Mouse (Mus musculus) liver, postnatal 0 days (tissue): ENCODE measurements around the gene Tatdn2. TPM values are rescaled to one million over a fixed set of nuclear protein-coding genes. Genes with fewer than 3 reads are reported as not detected.
"Not testable (repeated sequence)": the region's sequence is repeated elsewhere in the genome, so short reads cannot be mapped to it uniquely, and the experiment has no call there.

Experiments
- ATAC-seq: fragments of 200-750 bp; cut with Nextera tagmentation; 2 replicates; pipeline ENCODE4 v1.8.0; 2017; ENCODE audit warnings: mild to moderate bottlenecking, moderate library complexity
- DNase-seq: peaks from one replicate; pipeline ENCODE4 v3.0.0-alpha.2; 2016
- H3K27ac ChIP-seq: fragments of 300-500 bp; sonication (generic); 2 replicates; pipeline ENCODE4 v1.5.1; 2014; ENCODE audit warnings: antibody characterized with exemption, moderate library complexity, mild to moderate bottlenecking, low read depth
- H3K27me3 ChIP-seq: fragments of 300-500 bp; sonication (generic); 2 replicates; pipeline ENCODE4 v1.6.1; 2014; ENCODE audit warnings: low read length, control low read depth, mixed read lengths; ENCODE audit not compliant: insufficient read depth
- H3K36me3 ChIP-seq: fragments of 300-500 bp; sonication (generic); replicated peaks from 2 replicates; pipeline ENCODE4 v1.6.1; 2014; ENCODE audit warnings: mild to moderate bottlenecking, control low read depth, low read length, moderate library complexity, mixed read lengths; ENCODE audit not compliant: insufficient read depth
- H3K4me1 ChIP-seq: fragments of 300-500 bp; sonication (generic); 2 replicates; pipeline ENCODE4 v1.6.1; 2014; ENCODE audit warnings: antibody characterized with exemption, mild to moderate bottlenecking, control low read depth; ENCODE audit not compliant: insufficient read depth
- H3K4me2 ChIP-seq: fragments of 300-500 bp; sonication (generic); 2 replicates; pipeline ENCODE4 v1.6.1; 2014; ENCODE audit warnings: low read depth, mild to moderate bottlenecking, low read length, moderate library complexity, mixed read lengths
- H3K4me3 ChIP-seq: fragments of 300-500 bp; sonication (generic); 2 replicates; pipeline ENCODE4 v1.5.1; 2014; ENCODE audit warnings: low read depth, low read length
- H3K9ac ChIP-seq: fragments of 300-500 bp; sonication (generic); replicated peaks from 2 replicates; pipeline ENCODE4 v1.6.1; 2014; ENCODE audit warnings: mild to moderate bottlenecking, moderate library complexity
- H3K9me3 ChIP-seq: fragments of 300-500 bp; sonication (generic); 2 replicates; pipeline ENCODE4 v1.6.1; 2016; ENCODE audit warnings: mild to moderate bottlenecking, control low read depth, low read length, mixed read lengths
- CTCF ChIP-seq: sonication (generic); IDR thresholded peaks from 2 replicates; pipeline ENCODE4 v1.5.1; 2016; ENCODE audit warnings: antibody characterized with exemption, low read depth
- EP300 ChIP-seq: IDR thresholded peaks from 2 replicates; pipeline ENCODE4 v1.6.1; 2016; ENCODE audit warnings: antibody characterized with exemption, low read depth, mild to moderate bottlenecking
- WGBS: fragments of 180-500 bp; shearing (Covaris S2); extraction: QIAGEN DNeasy Blood & Tissue Kit; methylation state at CpG from one replicate; pipeline ENCODE4 v1.1.7; 2014; ENCODE audit not compliant: insufficient replicate concordance; 5-methylcytosine and 5-hydroxymethylcytosine counted together
- polyA plus RNA-seq: library from polyadenylated mRNA; unstranded; fragments of >200 nt; fragmentation: Nextera tagmentation; extraction: Ambion mirVana; gene quantifications from 2 replicates; pipeline ENCODE4 v1.2.1, GENCODE M21; 2015

Tatdn2 gene
- polyA plus RNA-seq, 1 experiment from 2014 or later = 0.83 TPM

DNA sequence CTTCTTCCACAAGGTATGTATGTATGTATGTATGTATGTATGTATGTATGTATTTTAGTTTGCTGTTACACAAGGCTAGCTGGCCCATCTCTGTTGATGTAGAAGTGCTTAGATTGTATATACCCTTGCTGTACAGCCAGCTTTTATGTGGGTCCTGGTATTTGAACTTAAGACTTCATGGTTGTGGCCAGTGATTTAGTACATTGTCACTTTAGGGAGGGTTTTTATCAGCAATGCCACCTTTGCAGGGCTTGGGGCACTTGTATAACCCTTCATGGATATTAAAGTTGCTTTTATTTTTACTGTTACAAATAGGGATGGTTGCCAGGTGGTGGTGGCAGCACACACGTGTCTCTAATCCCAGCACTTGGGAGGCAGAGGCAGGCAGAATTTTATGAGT lies 1.6 kb upstream of the Tatdn2 start:
- no peaks in the 10 kb centered on the region for H3K9me3 ChIP-seq
- no peak for TF ChIP-seq CTCF
- TF ChIP-seq EP300 = no peak
- DNase-seq (peak; percentile 10), ATAC-seq (no peak)
- no peak overlapping the region for H3K4me2 ChIP-seq
- H3K27ac ChIP-seq = peak overlapping the region; percentile 99; the same call in 1 of the 2 replicates
- H3K4me3 ChIP-seq = no peak overlapping the region
- no peaks in the 10 kb centered on the region for H3K27me3 ChIP-seq
- H3K4me1 ChIP-seq = peaks cover 54% of the 10 kb centered on the region
- H3K36me3 ChIP-seq = peaks cover 12% of the 10 kb centered on the region
- 42% methylated on average over 1 of the region's 1 CpGs for WGBS
- no peak overlapping the region for H3K9ac ChIP-seq

DNA sequence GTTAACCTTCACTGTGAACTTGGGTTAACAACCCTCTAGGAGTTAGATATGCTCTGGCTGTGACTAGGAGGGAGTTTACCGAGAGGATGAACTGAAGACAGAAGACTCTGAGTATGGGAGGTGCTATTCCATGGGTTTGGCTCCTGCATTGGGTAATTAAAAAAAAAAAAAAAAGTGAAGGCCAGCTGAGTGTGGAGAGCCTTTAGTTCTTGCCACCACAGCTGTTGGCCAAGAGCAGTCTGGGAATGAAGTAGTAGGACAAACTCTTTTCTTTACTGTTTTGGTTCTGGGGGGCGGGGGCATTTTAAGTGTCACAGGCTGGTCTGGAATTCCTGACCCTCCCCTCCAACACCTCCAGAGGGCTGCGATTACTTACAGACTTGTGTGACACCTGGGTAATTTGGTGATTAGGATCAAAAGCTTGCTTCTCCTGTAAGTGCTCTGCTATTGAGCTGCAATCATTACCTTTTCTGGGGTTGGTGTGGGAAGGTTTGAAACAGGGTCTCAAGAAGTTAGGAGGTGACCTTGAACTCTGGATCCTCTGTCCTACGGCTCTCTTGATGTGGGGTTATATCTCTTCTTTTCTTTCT lies 989 bp upstream of the Tatdn2 start:
- H3K4me3 ChIP-seq = peak overlapping the region; percentile 81; the same call in 1 of the 2 replicates
- no peaks in the 10 kb centered on the region for H3K9me3 ChIP-seq
- H3K4me1 ChIP-seq = peaks cover 50% of the 10 kb centered on the region
- no peaks in the 10 kb centered on the region for H3K27me3 ChIP-seq
- TF ChIP-seq EP300 (no peak), CTCF (no peak)
- peak overlapping the region; percentile 99 for H3K27ac ChIP-seq
- peak overlapping the region; percentile 12 for H3K9ac ChIP-seq
- peak overlapping the region; percentile 46 for H3K4me2 ChIP-seq
- peaks cover 18% of the 10 kb centered on the region for H3K36me3 ChIP-seq
- ATAC-seq (no peak), DNase-seq (peak; percentile 17)
- WGBS = 40% methylated on average over 4 of the region's 4 CpGs

DNA sequence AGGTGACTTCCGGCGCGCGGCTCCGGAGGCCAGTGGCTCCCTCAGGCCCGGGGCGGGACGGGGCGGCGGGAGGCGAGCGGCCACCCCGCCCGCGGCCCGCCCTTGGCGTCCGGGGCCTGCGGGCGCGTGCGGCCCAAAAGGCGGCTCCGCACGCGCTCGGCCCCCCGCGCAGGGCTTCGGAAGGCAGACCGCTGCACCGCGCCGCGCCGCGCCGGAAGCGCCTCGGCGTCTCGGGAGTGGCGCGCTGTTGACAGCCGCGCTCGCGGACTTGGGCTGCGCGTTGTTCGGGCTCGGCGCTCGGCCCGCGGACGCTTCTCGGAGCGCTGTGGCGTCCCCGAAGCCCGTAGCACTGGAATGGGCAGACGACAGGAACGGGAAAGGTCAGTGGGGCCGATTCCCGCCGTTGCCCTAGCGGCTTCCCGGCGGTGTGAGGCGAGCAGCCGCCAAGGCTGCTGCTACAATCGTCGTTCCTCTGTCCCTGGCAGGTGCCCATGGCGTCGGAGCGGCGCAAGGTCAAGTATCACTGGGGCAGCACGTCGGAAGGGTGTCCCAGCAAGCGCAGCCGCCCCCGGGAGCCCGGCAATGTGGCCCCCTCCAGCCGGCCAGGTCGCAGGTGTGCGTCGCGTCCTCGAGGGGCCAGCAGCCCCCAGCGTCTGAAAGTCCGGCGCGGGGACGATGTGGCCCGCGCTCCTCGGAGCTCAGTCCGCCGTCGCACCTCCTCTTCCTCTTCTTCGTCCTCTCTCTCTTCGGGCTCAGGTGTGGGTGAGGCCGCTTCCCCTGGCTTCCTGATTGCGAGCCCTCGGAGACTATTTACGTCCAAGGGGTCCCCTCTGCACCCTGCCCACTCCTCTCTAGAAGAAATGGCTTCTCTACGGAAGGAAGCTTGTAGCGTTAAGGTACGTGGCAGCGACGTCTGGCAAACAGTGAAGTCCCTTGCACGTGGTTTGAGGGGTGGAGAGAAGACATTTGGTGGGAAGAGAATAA lies 664 bp downstream of the Tatdn2 start:
- ATAC-seq = peak; percentile 55
- H3K9me3 ChIP-seq = no peaks in the 10 kb centered on the region
- H3K9ac ChIP-seq = peak overlapping the region; percentile 85
- H3K27ac ChIP-seq = peak overlapping the region; percentile 99
- H3K4me3 ChIP-seq = peak overlapping the region; percentile 81
- H3K27me3 ChIP-seq = no peaks in the 10 kb centered on the region
- no peak for DNase-seq
- TF ChIP-seq EP300 = no peak
- TF ChIP-seq CTCF = no peak
- 3% methylated on average over 75 of the region's 113 CpGs for WGBS
- peaks cover 32% of the 10 kb centered on the region for H3K36me3 ChIP-seq
- H3K4me1 ChIP-seq = peaks cover 41% of the 10 kb centered on the region
- H3K4me2 ChIP-seq = peak overlapping the region; percentile 98

DNA sequence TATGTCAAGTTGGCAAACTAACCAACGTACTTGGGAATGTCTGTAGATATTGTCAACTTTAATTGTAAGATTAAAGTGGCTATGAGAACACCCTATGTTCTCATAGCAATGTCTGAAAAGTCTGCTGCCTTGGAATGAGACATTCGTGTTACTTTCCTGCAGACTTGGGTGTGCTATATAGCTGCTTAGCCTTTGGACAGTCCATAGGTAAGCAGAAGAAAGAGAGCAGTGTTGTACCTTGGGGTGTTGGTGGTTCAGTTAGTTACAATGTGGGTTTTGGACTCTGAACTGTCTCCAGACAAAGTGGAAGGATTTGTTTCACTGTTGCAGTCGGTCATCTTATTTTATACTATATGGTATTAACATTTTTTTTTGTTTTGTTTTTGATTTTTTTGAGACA lies 15.9 kb downstream of the Tatdn2 start:
- DNase-seq (no peak), ATAC-seq (no peak)
- no peak overlapping the region for H3K27ac ChIP-seq
- H3K4me3 ChIP-seq = no peak overlapping the region
- WGBS = 83% methylated on average over 3 of the region's 3 CpGs
- H3K9me3 ChIP-seq = no peaks in the 10 kb centered on the region
- peaks cover 11% of the 10 kb centered on the region for H3K4me1 ChIP-seq
- H3K36me3 ChIP-seq = peaks cover 85% of the 10 kb centered on the region
- no peaks in the 10 kb centered on the region for H3K27me3 ChIP-seq
- H3K9ac ChIP-seq = no peak overlapping the region
- no peak overlapping the region for H3K4me2 ChIP-seq
- TF ChIP-seq CTCF (no peak), EP300 (no peak)

DNA sequence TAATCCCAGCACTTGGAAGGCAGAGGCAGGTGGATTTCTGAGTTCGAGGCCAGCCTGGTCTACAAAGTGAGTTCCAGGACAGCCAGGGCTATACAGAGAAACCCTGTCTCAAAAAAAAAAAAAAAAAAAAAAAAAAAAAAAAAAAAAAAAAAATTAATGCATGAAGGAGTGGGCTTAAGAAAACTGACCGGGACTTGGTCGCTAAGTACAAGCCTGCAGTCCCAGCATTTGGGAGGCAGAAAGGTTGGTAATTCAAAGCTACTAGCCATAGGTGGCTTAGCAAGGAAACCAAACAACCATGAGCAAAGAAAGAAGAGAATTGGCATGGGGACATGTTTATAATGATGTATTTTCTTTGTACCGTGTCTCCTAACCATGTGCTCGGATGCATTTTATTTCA lies 16.5 kb downstream of the Tatdn2 start:
- not testable (repeated sequence) for H3K4me3 ChIP-seq, H3K9me3 ChIP-seq, H3K27me3 ChIP-seq, ATAC-seq, DNase-seq, H3K4me2 ChIP-seq, H3K27ac ChIP-seq, H3K9ac ChIP-seq
- WGBS = 88% methylated on average over 5 of the region's 5 CpGs
- peaks cover 15% of the 10 kb centered on the region for H3K4me1 ChIP-seq
- peaks cover 81% of the 10 kb centered on the region for H3K36me3 ChIP-seq

DNA sequence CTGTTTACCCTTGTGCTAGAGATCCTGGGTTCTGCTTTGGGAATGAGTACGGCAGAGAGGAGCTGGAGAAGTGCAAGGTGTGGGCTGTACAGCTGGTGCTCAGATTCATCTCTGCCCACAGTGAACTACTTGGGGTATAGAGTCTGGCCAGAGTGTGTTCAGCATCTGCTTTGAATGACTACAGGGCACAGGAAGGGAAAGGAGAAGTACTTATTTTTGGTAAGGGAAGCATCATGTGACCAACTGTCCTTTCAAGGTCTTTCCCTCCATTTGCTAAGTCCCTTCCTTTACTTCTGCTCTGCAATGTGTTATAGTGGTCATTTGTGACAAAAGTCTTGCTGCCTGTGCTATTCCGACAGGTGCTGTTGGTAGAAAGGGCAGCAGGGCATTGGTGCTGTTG lies 17.4 kb downstream of the Tatdn2 start:
- H3K36me3 ChIP-seq = peaks cover 76% of the 10 kb centered on the region

More for the DNA sequence above, 17.4 kb downstream of the Tatdn2 start:
- H3K4me2 ChIP-seq = no peak overlapping the region
- 58% methylated on average over 2 of the region's 2 CpGs for WGBS
- H3K27ac ChIP-seq = peak overlapping the region; percentile 46
- no peaks in the 10 kb centered on the region for H3K9me3 ChIP-seq
- no peak overlapping the region for H3K9ac ChIP-seq
- ATAC-seq (peak; percentile 28; the same call in 1 of the 2 replicates), DNase-seq (no peak)
- TF ChIP-seq CTCF = no peak
- no peak for TF ChIP-seq EP300
- no peaks in the 10 kb centered on the region for H3K27me3 ChIP-seq
- peaks cover 16% of the 10 kb centered on the region for H3K4me1 ChIP-seq
- no peak overlapping the region for H3K4me3 ChIP-seq
